Mouse (Mus musculus) neural tube, embryonic 11.5 days (tissue): ENCODE results near the gene Calm1. TPM values are rescaled to one million over a fixed set of nuclear protein-coding genes. Genes with fewer than 3 reads are reported as not detected.
A peak's percentile ranks its signal among the peaks of the same experiment; 100 is the strongest.

Experiments
- ATAC-seq: fragments of 200-750 bp; cut with Nextera tagmentation; 2 replicates; pipeline ENCODE4 v1.8.0; 2017; ENCODE audit warnings: moderate number of reproducible peaks, mild to moderate bottlenecking, moderate TSS enrichment, moderate library complexity; ENCODE audit not compliant: insufficient read depth, low FRiP score, low TSS enrichment
- DNase-seq: peaks from one replicate; pipeline ENCODE4 v3.0.0-alpha.2; 2015; ENCODE audit warnings: low spot score
- H3K27ac ChIP-seq: fragments of 300-500 bp; sonication (generic); 2 replicates; pipeline ENCODE4 v1.5.1; 2014; ENCODE audit warnings: low read depth, mild to moderate bottlenecking, low read length
- H3K27me3 ChIP-seq: fragments of 300-500 bp; sonication (generic); 2 replicates; pipeline ENCODE4 v1.6.1; 2014; ENCODE audit warnings: mild to moderate bottlenecking, low read length, mixed read lengths; ENCODE audit not compliant: control insufficient read depth, insufficient read depth
- H3K36me3 ChIP-seq: fragments of 300-500 bp; sonication (generic); 2 replicates; pipeline ENCODE4 v1.6.1; 2014; ENCODE audit warnings: mild to moderate bottlenecking, low read length, moderate library complexity, mixed read lengths; ENCODE audit not compliant: control insufficient read depth, insufficient read depth
- H3K4me1 ChIP-seq: fragments of 300-500 bp; sonication (generic); 2 replicates; pipeline ENCODE4 v1.6.1; 2014; ENCODE audit warnings: low read length, mixed read lengths; ENCODE audit not compliant: control insufficient read depth, insufficient read depth
- H3K4me2 ChIP-seq: fragments of 300-500 bp; sonication (generic); 2 replicates; pipeline ENCODE4 v1.6.1; 2014; ENCODE audit warnings: low read depth, mild to moderate bottlenecking, moderate library complexity
- H3K4me3 ChIP-seq: fragments of 300-500 bp; sonication (generic); 2 replicates; pipeline ENCODE4 v1.5.1; 2014; ENCODE audit warnings: low read depth, low read length
- H3K9ac ChIP-seq: fragments of 300-500 bp; sonication (generic); 2 replicates; pipeline ENCODE4 v1.6.1; 2014; ENCODE audit warnings: mild to moderate bottlenecking, low read length
- H3K9me3 ChIP-seq: fragments of 300-500 bp; sonication (generic); 2 replicates; pipeline ENCODE4 v1.6.1; 2016; ENCODE audit warnings: low read length; ENCODE audit not compliant: control insufficient read depth
- WGBS: fragments of 180-500 bp; shearing (Covaris S2); extraction: QIAGEN DNeasy Blood & Tissue Kit; methylation state at CpG from one replicate; pipeline ENCODE4 v1.1.7; 2014; 5-methylcytosine and 5-hydroxymethylcytosine counted together
- polyA plus RNA-seq: library from polyadenylated mRNA; unstranded; fragments of >200 nt; fragmentation: Nextera tagmentation; extraction: Ambion mirVana; gene quantifications from 2 replicates; pipeline ENCODE4 v1.2.1, GENCODE M21; 2014

The Calm1 gene
- polyA plus RNA-seq, 1 experiment from 2014 or later: 1,315 TPM

GRCm38 (mm10) chr12:100201838-100202237 is 2.6 kb downstream of the Calm1 start:
- H3K4me1 ChIP-seq: peaks cover 8% of the 10 kb centered on the region
- no peaks in the 10 kb centered on the region for H3K9me3 ChIP-seq
- 0 out of 2 replicates have a peak, but pooled peaks have one; percentile 22 for ATAC-seq
- no peak overlapping the region for H3K27ac ChIP-seq
- peak overlapping the region; percentile 84 for H3K4me2 ChIP-seq
- peak; percentile 95 for DNase-seq
- H3K36me3 ChIP-seq: peaks cover 17% of the 10 kb centered on the region
- WGBS: 2% methylated on average over 13 of the region's 13 CpGs
- H3K4me3 ChIP-seq: peak overlapping the region; percentile 97
- H3K9ac ChIP-seq: 0 out of 2 replicates have a peak overlapping the region, but pooled peaks have one; percentile 3
- H3K27me3 ChIP-seq: no peaks in the 10 kb centered on the region

- Histone ChIP-seq H3K36me3 (peaks cover 24% of the 10 kb centered on the region), H3K4me2 (no peak overlapping the region), H3K27ac (no peak overlapping the region), H3K4me3 (no peak overlapping the region), H3K27me3 (no peaks in the 10 kb centered on the region), H3K9me3 (no peaks in the 10 kb centered on the region), H3K4me1 (peaks cover 8% of the 10 kb centered on the region), H3K9ac (no peak overlapping the region)
- WGBS: 59% methylated on average over 3 of the region's 3 CpGs
- no peak for DNase-seq
- no peak for ATAC-seq
These were observed 4.5 kb downstream of the Calm1 start for GRCm38 (mm10) chr12:100203759-100204158.

- H3K36me3 ChIP-seq: peaks cover 24% of the 10 kb centered on the region
- no peak for ATAC-seq
- H3K9me3 ChIP-seq: no peaks in the 10 kb centered on the region
- no peak overlapping the region for H3K9ac ChIP-seq
- H3K4me2 ChIP-seq: no peak overlapping the region
- no peak overlapping the region for H3K4me3 ChIP-seq
- WGBS: 94% methylated on average over 8 of the region's 8 CpGs
- DNase-seq: no peak
- no peak overlapping the region for H3K27ac ChIP-seq
- peaks cover 8% of the 10 kb centered on the region for H3K4me1 ChIP-seq
- H3K27me3 ChIP-seq: no peaks in the 10 kb centered on the region
These were observed 5.9 kb downstream of the Calm1 start for GRCm38 (mm10) chr12:100205156-100205555.

DNA sequence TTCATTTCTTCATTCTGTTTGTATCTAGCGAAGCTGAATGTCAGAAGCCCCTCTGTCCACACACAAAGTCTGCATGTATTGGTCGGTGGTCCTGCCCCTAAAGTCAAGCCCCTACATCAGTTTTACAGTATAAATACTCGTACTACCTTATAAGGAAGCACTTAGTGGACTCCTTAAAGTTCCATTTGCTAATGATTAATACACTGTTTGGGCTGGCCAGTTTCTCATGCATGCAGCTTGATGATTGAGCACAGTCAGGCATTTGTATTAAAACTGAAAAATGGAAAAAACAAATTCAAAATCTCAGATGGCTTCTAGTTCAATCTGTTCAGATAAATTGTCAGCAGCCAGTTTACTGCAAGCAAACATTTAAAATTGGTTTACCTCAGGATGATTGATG is 7.3 kb downstream of the Calm1 start:
- Histone ChIP-seq H3K27me3 (no peaks in the 10 kb centered on the region), H3K9ac (no peak overlapping the region), H3K4me3 (no peak overlapping the region), H3K27ac (no peak overlapping the region), H3K9me3 (no peaks in the 10 kb centered on the region), H3K36me3 (peaks cover 24% of the 10 kb centered on the region), H3K4me2 (no peak overlapping the region), H3K4me1 (peaks cover 5% of the 10 kb centered on the region)
- WGBS: 92% methylated on average over 3 of the region's 3 CpGs
- no peak for ATAC-seq
- no peak for DNase-seq

DNA sequence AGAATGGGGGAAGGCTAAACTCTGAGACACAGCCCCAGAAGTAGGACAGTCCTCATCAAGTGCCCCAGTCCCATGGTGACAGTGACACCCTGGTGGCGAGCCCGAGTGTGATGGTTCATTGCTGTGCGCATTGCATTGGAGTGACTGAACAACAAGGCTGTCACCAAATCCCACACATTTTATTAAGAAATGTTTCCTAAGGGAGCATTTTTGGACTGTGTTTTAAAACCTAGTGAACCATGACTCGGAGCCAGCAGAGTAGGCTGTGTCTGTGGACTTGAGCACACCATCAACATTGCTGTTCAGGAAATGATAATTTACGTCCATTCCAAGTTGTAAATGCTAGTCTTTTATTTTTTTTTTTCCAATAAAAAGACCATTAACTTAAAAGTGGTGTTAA is 7.7 kb downstream of the Calm1 start:
- H3K4me3 ChIP-seq: no peak overlapping the region
- WGBS: 84% methylated on average over 5 of the region's 5 CpGs
- ATAC-seq (no peak), DNase-seq (no peak)
- H3K36me3 ChIP-seq: peaks cover 24% of the 10 kb centered on the region
- no peaks in the 10 kb centered on the region for H3K27me3 ChIP-seq
- H3K9me3 ChIP-seq: no peaks in the 10 kb centered on the region
- no peak overlapping the region for H3K27ac ChIP-seq
- H3K9ac ChIP-seq: no peak overlapping the region
- H3K4me1 ChIP-seq: peaks cover 5% of the 10 kb centered on the region
- H3K4me2 ChIP-seq: no peak overlapping the region

DNA sequence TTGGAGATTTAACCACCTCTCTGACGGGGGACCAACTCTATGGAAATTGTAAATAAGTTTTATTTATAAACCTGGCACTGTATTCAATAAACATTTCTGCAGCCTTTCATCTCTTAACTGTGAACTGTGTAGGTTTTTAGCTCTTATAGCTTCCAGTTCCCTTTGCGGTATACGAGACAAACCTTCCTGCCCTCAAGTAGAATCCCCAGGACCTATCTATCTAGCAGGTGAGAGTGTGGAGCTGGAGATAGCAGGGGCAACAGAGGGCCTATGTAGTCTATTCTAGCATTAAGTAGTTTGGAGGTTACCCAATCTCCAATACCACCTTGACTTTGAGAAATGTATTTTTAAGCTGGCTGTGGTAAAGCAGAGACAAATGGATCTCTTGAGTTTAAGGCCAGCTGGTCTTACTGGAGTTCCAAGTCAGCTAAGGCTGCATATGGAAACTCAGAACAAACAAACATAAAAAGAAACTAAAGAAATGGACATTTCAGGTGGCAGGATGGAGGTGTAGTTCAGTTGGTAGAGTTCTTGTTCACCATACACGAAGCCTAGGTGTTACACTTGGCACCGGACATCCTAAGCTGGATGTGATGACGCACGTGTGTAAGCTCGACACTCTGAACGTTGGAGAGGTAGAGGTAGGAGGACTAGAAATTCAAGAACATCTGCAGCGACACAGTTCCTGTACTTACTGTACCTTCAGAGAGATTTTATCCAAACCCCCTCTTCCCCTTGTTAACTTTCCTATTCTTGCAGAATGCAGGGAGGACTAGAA is 10.7 kb downstream of the Calm1 start:
- no peaks in the 10 kb centered on the region for H3K27me3 ChIP-seq
- no peaks in the 10 kb centered on the region for H3K4me1 ChIP-seq
- 92% methylated on average over 10 of the region's 10 CpGs for WGBS
- H3K4me3 ChIP-seq: no peak overlapping the region
- peaks cover 19% of the 10 kb centered on the region for H3K36me3 ChIP-seq
- DNase-seq (no peak), ATAC-seq (no peak)
- H3K9me3 ChIP-seq: no peaks in the 10 kb centered on the region
- no peak overlapping the region for H3K4me2 ChIP-seq
- no peak overlapping the region for H3K9ac ChIP-seq
- no peak overlapping the region for H3K27ac ChIP-seq

GRCm38 (mm10) chr12:100210973-100211372 is 11.7 kb downstream of the Calm1 start:
- WGBS: 82% methylated on average over 5 of the region's 5 CpGs
- Histone ChIP-seq H3K9me3 (no peaks in the 10 kb centered on the region), H3K4me1 (no peaks in the 10 kb centered on the region), H3K4me3 (no peak overlapping the region), H3K36me3 (peaks cover 9% of the 10 kb centered on the region), H3K27me3 (no peaks in the 10 kb centered on the region), H3K9ac (no peak overlapping the region), H3K27ac (no peak overlapping the region), H3K4me2 (no peak overlapping the region)
- DNase-seq (no peak), ATAC-seq (no peak)

DNA sequence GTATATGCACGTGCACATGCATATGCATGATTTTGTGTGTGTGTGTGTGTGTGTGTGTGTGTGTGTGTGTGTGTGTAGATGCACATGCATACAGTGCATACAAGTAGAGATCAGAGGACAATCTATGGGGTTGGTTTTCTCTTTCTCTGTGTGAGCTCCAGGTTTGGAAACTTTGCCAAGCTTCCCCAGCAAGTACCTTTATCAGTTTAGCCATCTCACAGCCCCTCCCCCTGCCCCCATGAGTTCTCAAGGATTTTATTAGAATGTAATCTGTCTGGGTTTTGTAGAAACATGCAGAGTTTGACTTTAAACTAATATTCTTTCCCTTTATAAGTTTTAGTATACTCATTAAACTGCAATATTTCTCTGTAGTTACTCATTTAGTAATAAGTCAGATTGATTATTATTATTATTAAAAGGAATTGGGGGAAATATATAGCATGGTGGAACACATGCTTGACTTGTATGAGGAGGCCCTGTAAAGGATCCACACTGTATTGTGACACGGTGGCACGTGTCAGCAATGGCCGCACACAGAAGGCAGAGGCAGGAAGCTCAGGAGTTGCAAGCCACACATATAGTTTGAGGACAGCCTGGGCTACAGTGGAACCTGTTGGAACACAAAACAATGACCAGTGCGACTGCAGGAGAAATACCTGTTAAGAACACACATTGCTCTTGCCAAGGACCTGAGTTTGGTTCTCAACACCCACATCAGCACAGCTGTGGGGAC is 12.4 kb downstream of the Calm1 start:
- Histone ChIP-seq H3K9me3 (no peaks in the 10 kb centered on the region), H3K4me1 (no peaks in the 10 kb centered on the region), H3K27ac (no peak overlapping the region), H3K36me3 (peaks cover 9% of the 10 kb centered on the region), H3K27me3 (no peaks in the 10 kb centered on the region), H3K4me3 (no peak overlapping the region), H3K4me2 (no peak overlapping the region), H3K9ac (no peak overlapping the region)
- ATAC-seq (no peak), DNase-seq (no peak)
- WGBS: 88% methylated on average over 5 of the region's 5 CpGs

GRCm38 (mm10) chr12:100212397-100212796 is 13.2 kb downstream of the Calm1 start:
- Histone ChIP-seq H3K9me3 (no peaks in the 10 kb centered on the region), H3K9ac (no peak overlapping the region), H3K4me2 (no peak overlapping the region), H3K27ac (no peak overlapping the region), H3K4me3 (no peak overlapping the region), H3K36me3 (peaks cover 3% of the 10 kb centered on the region; the same call in 1 of the 2 replicates), H3K4me1 (no peaks in the 10 kb centered on the region), H3K27me3 (no peaks in the 10 kb centered on the region)
- DNase-seq (no peak), ATAC-seq (no peak)
- WGBS: 62% methylated on average over 3 of the region's 3 CpGs
